Mouse (Mus musculus) right cerebral cortex, postnatal 4 days (tissue): Measurements from ENCODE around the gene Tmbim1.

ENCODE experiments used
- DNase-seq: peaks from one replicate; pipeline ENCODE4 v3.0.0-alpha.2; 2022

The Tmbim1 gene

GRCm38 (mm10) chr1:74275015-74275414, 30.4 kb downstream of the Tmbim1 start:
- DNase-seq = no peak

DNA sequence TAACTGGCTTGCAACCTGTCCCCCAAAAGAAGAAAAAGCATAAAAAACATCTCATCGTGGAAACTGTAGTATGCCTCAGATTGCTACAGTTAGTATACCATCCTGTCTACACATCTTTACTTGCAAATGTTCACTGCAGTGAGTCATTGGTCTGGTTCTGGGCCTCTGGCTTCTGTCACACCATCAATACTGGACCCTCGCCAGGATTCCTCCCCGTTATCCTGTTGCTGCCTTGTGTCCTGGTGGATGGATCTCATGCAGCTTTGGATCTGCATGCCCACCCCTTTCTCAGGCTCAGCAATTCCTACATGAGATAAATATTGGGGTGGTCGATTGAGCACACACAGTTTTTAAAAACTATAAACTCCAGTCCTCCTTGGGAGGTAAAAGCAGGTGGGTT, 33.8 kb downstream of the Tmbim1 start:
- no peak for DNase-seq

- no peak for DNase-seq
These were observed 36.7 kb downstream of the Tmbim1 start for GRCm38 (mm10) chr1:74268750-74269149.

DNA sequence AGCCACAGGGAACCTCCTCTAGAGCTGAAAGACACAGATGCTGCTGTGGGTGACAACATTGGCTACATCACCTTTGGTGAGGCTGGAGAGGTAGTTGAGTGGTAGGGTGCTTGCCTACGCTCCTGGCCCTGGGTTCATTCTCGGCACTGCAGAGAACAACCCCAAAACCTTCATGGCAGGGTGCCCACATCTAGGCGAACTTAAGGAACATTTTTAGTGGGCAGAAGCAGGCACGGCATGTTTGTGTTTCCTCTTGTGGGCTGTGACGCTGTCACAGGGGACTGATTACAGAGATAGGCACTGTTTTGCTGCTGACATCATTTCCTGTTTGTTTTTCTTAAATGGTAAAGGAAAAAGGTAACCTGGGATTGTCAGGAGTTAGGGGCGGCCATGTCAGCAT, 42.9 kb downstream of the Tmbim1 start:
- no peak for DNase-seq

- DNase-seq = no peak
These were observed 48.6 kb downstream of the Tmbim1 start for GRCm38 (mm10) chr1:74256782-74257181.

DNA sequence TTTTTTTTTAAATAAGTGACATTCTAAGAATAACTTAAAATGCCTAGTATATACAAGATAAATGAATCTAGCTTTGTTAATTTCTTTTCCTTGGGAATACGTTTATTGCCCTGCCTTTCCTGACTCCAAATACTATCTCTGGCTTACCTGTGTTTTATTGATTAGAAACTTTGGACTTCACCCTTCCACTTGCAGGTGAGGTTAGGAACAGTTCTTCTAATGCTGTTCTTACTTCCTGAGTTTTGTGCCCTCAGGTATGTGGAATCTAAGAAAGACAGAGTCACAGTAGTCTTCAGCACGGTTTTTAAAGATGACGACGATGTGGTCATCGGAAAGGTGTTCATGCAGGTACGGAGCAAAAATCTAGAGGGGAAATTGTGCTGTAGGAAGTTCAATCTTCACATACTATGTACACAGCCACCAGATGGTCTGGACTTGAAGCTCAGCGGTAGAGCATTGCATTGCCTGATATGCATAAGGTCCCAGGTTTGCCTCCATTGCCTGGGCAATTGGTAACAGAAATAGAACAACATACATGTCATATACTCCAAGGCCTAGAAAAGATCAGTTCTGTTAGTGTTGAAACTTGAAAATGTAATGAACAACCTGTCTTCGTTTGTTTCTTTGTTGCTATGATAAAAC, 49.6 kb downstream of the Tmbim1 start:
- no peak for DNase-seq

GRCm38 (mm10) chr1:74250096-74250495, 55.3 kb downstream of the Tmbim1 start:
- no peak for DNase-seq

DNA sequence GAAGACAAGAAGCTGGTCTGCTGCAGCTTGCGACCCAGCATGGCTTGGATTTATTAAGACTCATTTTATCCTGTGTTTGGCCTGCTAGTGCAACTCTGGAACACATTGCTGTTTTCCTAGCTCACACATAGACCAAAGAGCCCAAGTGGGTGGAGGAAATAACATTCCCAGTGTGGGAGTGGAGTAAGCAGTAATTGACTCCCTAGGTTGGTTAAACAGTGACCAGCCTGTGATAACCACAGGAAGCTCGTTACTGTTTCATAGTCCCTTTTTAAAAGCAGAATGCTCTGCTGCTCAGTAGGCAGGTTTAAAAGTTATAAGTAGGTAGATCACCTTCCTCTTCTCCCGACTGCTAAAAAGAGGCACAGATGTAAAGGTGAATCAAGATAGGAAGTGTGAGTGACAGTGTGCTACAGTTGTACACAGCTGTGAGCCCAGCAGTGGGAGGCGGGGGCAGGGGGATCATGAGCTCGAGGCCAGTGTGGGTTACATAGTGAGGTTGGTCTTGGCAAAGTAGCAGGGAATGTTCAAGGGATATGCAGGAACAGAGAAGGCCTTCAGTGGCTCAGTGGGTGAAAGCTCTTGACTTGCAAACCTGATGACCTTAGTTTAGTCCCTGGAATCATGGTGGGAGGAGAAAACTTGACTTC, 56.0 kb downstream of the Tmbim1 start:
- no peak for DNase-seq

DNA sequence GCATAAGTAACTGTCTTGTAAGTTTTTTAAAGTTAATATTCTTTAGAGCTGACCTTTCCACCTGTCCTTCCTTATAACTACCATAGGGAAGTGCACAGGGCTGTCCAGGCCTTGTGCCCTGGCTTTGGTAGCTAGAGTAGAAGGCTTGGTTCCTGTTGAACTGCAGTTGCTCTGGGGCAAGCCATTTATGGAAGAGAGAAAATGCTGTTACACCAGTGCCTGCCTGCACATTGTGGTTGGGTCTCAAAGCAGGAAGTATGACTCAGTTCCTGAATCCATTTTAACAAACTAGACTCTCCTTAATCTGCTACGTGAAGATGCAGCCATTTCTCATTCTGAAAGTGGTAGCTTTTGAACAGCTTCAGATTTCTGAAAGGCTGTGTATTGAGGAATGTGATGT, 56.6 kb downstream of the Tmbim1 start:
- no peak for DNase-seq

DNA sequence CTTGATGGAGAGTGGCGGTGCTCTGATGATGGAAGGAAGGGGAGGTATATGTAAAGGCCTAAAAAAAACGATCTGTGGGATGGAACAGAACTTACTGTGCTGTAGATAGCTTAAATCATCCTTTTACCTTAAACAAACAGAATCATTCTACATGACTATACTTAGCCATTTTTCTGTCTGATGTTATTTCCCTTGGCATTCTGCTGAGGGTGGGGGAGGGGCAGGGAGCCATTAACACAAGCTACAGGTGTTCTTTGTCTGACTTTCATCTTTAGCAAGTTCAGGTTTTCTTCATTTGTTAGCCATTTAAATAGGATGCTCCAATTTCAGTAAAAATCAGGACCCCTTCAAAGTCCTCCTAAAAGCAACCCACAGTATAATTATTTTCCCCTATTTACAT, 59.9 kb downstream of the Tmbim1 start:
- DNase-seq = no peak

DNA sequence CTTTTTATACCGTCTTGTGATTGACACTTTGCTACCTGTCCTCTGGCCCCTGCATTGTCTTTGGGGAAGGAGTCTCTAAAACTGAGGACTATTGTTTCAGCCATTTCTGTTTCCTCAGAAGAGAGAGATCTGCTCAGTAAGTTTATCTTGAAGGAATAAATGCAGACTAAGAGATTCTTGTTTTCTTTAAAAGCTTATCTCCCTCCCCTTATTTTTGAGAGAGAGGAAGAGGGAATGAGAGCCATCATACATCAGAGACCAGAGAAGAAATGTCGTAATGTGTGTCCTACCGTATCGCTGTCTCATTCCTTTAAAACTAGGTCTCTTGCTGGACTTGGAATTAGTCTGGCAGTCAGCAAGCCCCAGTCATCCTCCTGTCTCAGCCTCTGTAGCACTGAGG, 64.6 kb downstream of the Tmbim1 start:
- DNase-seq = no peak

GRCm38 (mm10) chr1:74240311-74240710, 65.1 kb downstream of the Tmbim1 start:
- no peak for DNase-seq

GRCm38 (mm10) chr1:74239618-74240017, 65.8 kb downstream of the Tmbim1 start:
- DNase-seq = no peak

- no peak for DNase-seq
These were observed 66.3 kb downstream of the Tmbim1 start for GRCm38 (mm10) chr1:74239162-74239561.
